Mouse (Mus musculus): ENCODE data around the gene Cth.
A peak's percentile ranks its signal among the peaks of the same experiment; 100 is the strongest.

Gene Cth

DNA sequence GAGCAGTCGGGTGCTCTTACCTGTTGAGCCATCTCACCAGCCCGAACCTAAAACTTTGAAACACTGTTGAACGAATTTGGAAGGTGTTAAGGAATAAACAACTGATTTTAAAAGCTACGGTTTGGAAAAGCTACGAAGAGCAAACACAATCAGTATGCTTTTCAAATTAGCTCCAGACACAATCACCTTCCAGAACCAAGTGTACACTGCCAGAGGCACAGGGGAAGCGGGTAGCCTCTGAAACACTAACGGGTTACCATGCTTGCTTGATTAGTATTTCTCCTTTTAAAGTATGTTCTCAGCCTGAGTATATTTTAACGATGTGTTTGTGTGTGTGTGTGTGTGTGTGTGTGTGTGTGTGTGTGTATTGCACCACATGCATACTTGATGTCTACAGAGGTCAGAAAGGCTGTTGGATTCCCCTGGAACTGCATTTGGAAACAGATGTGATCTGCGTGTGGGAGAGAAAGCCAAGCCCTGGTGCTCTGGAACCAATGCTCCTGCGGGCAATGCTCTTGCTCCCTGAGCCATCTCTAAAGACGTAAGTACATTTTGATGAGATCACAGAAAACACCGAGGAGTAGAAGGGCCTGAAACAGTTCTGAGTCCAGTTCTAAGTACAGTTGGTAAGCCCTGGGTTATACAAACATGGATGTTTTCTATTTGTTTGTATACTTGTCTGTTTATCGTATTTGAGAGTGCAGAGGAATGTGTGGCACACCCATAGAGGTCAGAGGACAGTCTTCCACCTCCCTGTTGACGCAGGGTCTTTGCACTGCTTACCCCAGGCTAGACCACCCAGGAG is 1.0 kb upstream of the Cth start:
- TF ChIP-seq GATA4 (IDR thresholded peaks at IDR 0.05; ENCODE audit: insufficient replicate concordance, low read length), result peak; percentile 22; the same call in 1 of the 2 replicates

DNA sequence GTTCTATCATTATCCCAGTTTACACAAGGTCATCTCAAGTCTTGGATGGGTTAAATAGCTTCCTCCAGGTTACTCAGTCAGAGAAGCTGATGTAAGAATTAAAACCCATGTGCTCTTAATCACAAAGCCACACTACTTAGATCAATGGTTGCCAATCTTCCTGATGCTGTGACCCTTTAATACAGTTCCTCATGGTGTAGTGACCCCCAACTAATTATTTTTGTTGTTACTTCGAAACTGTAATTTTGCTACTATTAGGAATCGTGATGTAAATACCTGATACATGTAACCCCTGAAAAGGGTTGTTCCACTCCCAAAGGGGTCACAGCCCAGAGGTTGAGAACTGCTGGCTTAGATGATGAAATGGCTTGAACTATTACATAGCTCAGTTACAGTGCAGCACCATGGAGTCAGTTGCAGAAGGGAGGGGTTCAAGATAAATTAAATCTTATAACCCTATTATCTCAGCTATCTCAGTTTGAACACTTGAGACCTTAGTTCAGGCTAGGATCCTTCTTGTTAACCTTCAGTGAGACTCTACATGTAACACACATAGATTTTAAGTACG is 1.5 kb downstream of the Cth start:
- TF ChIP-seq GATA4 (IDR thresholded peaks at IDR 0.05; ENCODE audit: insufficient replicate concordance, low read length), result no peak

DNA sequence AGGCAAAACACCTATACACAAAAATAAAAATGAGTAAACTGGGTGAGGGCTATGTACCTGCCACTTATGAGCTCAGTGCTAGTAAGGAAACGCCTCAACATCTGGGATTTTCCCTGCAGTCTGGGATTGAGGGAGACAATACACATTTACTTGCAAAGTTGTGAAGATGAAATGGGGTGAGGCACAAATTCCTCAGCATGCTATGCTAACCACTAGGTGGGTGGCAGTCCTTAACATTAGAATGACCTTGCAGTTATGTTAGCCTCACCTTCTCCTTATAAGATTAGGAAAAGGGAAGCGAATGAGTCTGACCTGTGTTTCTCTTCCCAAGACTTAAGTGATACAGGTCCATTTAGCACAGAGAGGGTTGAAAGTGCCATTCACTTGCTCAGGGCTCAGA is 3.5 kb downstream of the Cth start:
- TF ChIP-seq GATA4 (IDR thresholded peaks at IDR 0.05; ENCODE audit: insufficient replicate concordance, low read length), result no peak

DNA sequence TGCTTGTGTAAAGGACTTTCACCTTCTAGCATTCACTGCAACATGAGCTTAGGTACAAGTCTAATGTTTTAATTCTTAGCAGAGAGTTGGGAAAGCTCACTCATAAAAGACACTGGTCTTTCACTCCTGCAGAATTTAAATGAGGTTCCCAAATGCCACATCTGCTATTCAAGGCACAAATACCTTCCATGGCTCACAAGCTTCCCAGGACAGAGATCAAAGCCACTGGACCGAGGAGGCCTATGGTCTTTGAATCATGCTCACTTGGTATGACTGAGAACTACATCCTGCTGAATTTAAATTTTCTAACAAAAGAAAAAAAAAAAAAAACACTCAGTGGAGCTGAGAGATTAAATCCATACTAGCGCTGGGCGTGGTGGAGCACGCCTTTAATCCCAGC is 8.5 kb downstream of the Cth start:
- TF ChIP-seq GATA4 (IDR thresholded peaks at IDR 0.05; ENCODE audit: insufficient replicate concordance, low read length), result no peak

DNA sequence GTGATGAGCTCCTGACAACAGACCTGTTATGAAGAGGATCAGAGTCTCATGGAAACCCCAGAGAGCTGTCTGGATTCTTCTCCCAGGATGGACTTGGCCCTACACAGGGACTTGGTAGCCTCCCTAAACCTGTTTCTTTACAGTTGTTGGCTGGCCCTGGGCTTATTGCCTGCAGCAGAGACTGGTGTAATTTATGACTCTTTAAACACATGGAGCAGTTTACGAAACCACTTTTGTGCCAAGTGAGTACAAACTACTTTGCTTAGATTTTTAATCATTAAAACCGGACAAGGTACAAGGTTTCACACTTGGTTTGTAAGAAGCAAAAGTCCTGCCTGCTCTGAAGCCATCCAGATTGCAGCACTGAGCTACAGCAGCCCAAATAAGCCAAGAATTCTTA is 12.7 kb downstream of the Cth start:
- TF ChIP-seq GATA4 (IDR thresholded peaks at IDR 0.05; ENCODE audit: insufficient replicate concordance, low read length), result no peak

DNA sequence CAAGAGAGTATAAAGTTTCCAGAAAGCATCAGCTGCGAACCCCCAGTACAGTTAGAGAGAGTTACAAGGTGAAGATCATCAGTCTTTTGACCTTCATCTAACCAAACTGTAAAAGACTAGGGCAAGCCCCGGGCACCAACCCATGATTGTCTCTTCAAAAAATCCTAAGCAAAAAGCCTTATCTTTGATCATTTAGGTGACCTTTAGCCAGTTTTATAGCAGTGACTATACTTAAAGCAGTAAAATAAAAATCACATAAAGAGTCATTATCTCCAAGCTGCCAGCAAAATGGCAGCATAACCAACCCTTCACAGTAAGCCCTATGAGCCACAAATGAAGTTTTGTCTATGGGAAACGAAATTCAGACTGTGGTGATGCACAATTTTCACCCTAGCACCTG is 14.6 kb downstream of the Cth start:
- no peak for TF ChIP-seq GATA4 (IDR thresholded peaks at IDR 0.05; ENCODE audit: insufficient replicate concordance, low read length)

DNA sequence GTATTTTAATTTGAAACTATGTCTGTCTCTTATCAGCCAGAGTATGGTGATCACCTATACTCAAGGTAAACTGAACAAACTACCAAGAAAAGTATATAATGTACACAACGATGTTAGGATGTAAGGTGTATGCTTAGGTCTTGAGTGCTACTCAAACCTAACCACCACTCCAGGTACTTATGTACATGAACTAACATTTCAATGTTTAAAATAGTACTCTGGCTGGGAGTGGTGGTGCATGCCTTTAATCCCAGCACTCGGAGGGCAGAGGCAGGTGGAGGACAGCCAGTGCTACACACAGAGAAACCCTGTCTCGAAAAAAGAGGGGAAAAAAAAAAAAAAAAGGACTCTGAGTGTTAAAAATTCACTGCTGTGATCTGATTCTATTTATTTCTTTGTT is 16.7 kb downstream of the Cth start:
- TF ChIP-seq GATA4 (IDR thresholded peaks at IDR 0.05; ENCODE audit: insufficient replicate concordance, low read length), result no peak

DNA sequence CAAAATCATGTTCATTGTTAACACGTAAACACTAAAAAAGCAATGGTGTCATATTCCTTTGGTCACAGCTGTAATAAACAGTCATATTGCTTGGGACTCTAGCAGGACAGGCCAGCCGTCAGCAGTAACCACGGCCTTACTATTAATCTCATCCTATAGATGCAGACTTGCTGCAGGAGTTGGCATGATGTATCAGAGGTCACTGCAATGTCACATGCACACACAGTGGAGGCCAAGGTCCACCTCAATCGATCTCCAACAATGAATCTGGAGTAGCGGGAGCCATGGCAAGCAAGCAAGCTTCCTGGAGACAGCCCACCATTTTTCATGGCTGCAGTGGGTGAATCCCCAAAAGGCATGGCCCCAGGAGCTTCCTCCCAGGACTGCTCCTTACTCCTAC is 23.2 kb downstream of the Cth start:
- no peak for TF ChIP-seq GATA4 (IDR thresholded peaks at IDR 0.05; ENCODE audit: insufficient replicate concordance, low read length)

DNA sequence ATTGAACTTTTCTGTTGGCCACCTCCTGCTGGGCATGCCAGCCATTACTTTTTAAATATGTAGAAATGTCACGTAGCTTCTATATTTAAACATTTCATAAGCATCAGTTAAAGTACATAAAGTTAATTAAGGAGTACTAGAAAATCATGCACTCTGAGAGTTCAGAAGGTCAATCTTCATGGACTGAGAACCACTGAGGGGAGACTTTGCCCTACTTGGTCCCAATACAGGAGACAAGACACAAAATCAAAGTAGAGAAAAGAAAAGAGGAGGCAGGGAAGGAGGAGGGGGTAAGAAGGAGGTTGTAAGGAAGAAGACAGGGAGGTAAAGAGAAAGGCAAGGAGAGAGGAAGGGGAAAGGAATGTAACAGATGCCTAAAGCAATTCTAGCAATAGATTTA is 24.9 kb downstream of the Cth start:
- no peak for TF ChIP-seq GATA4 (IDR thresholded peaks at IDR 0.05; ENCODE audit: insufficient replicate concordance, low read length)

DNA sequence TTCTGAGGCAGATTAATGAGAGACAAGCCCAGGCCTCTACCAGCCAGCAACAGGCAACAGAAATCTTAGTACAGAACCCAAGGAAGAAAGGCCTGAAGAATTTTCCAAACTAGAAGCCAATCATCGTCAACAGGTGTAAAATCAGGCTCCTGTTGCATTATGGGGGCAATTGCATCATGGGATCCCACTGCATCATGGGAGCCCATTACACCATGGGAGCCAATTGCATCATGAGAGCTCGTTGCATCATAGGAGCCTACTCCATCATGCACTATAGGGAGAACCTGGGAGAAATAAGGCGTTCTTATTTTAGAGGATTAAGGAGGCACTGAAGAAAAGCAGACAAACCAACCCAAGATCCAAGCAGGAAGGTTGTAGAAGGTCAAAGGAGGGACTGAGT is 27.2 kb downstream of the Cth start:
- TF ChIP-seq GATA4 (IDR thresholded peaks at IDR 0.05; ENCODE audit: insufficient replicate concordance, low read length), result no peak

DNA sequence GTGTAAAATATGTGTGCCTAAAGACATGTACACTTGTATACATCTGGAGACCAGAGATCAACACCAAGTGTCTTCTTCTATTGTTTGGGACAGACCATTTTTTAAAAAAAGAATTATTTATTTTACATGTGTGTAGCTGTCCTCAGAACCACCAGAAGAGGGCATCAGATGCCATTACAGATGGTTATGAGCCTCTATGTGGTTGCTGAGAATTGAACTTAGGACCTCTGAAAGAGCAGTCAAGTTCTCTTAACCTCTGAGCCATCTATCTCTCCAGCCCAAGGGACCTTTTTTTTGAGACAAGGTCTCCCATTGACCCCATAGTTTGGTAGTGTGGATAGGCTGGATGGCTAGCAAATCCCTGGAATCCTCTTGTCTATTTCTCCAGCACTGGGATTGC is 33.1 kb downstream of the Cth start:
- no peak for TF ChIP-seq GATA4 (IDR thresholded peaks at IDR 0.05; ENCODE audit: insufficient replicate concordance, low read length)

DNA sequence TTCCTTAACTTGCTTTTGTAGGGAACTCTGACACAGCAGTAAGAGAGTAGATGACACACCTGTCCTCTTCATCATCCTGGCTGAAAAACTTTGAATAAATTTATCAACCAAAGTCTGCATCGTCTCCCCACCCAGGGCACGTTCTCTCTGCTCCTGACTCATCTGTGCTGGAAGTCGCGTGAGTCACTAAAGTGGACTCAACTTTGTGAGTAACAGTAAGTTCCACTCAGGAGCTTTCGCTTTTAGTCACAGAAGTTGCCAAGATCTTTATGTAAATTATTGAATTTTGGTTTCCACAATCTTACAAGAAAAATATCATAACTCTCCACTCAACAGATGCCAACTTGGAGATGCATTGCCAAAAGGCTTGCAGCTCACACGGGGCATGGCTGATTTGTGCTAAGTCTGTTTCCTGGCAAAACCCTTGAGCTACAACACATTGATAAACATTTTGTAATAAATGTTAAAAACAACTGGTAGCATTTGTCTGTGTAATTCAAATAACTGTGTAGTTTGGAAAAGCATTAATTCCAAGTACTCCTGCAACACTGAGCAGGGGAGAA is 40.7 kb downstream of the Cth start:
- no peak for TF ChIP-seq GATA4 (IDR thresholded peaks at IDR 0.05; ENCODE audit: insufficient replicate concordance, low read length)

DNA sequence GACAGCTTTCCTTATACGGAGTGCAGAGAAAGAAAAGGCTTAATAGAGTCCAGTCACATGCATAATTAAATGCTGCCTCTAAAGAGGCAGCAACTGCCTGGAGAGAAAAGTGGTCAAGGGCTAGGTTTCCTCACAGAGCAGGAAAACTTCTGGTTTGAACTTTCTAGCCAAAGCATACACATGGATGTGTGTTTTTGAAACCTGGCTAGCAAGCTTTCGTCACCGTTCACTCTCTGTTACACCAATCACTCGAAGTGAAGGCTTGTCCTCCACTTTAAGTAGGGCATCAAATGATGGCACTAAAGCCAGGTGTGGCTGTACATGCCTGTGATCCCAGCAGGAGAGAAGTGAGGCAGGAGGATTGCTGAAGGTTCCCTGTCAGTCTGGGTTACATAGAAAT is 41.8 kb downstream of the Cth start:
- no peak for TF ChIP-seq GATA4 (IDR thresholded peaks at IDR 0.05; ENCODE audit: insufficient replicate concordance, low read length)

DNA sequence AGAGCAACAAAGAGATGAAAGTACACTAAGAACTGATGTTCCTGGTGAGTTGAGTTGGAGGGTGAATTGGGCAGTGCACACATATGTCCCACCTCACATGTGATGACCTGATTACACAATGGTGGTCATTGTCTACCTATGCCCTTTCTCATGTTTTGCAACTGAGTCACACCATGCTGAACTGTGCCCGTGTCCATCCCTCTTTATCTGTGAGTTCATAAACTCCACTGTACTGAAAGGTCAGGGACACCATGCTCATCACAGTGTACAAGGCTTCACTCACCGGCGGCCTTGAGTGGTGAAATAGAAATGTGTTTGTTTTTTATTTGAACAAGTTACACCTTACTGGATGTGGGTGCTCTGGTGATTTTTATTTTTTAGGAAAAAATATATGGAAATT is 42.9 kb downstream of the Cth start:
- TF ChIP-seq GATA4 (IDR thresholded peaks at IDR 0.05; ENCODE audit: insufficient replicate concordance, low read length), result no peak; the same call in 1 of the 2 replicates

DNA sequence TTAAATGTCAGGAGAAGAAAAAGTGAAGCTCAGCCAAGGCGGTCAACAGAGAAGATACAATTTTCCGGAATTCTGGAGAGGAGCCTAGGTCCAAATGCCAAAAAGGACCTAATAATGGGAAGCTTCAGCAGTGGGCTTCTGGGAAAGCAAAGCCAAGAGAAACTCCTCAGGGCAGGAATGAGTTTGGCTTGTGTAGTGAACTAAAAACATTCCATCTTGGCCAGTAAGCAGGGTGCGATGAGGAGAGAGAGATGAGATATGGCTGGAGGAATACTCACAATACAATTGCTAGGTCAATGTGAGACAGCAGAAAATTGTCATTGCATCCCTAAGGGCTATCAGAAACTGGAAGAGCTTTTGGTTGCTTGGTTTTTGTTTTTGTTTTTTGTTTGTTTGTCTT is 43.9 kb downstream of the Cth start:
- no peak for TF ChIP-seq GATA4 (IDR thresholded peaks at IDR 0.05; ENCODE audit: insufficient replicate concordance, low read length)

DNA sequence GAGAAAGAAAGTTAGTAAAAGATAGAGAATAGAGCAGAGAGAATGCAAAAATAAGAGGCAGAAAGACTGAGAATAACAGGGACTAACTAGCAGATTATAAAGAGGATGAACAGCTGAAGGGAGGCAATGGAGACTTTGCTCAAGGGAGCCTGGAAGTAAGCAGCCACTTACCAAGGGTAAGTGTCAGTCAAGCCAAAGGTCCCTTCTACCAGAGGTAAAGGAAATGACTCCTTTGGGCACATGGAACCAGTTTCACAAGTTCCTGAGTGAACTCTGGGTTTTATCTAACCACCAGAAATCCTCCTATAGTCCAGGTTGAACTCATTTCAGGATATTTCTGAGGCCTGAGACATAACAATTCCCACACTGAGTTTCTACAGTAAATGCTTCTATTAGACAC is 47.0 kb downstream of the Cth start:
- TF ChIP-seq GATA4 (IDR thresholded peaks at IDR 0.05; ENCODE audit: insufficient replicate concordance, low read length), result no peak

All from liver, adult (tissue).